Mouse (Mus musculus) kidney, adult 18-20 months (tissue): ENCODE results near the gene Sema6b.

Experiments
- DNase-seq: peaks from one replicate; pipeline ENCODE4 v3.0.0; 2021

The Sema6b gene

GRCm38 (mm10) chr17:56139858-56140595 is at the start of gene Sema6b:
Gene Sema6b, minus strand, starts transcription at chr17:56140343.
- DNase-seq = peak; percentile 43

GRCm38 (mm10) chr17:56185281-56186141 is 45.4 kb upstream of the Sema6b start:
- peak; percentile 64 for DNase-seq

GRCm38 (mm10) chr17:56183658-56184103 is 43.5 kb upstream of the Sema6b start, which contains the start of gene Mydgf:
Gene Mydgf, minus strand, starts transcription at chr17:56183920.
- DNase-seq = peak; percentile 95

GRCm38 (mm10) chr17:56182975-56183657 is 43.0 kb upstream of the Sema6b start:
- no peak for DNase-seq

- no peak for DNase-seq
These were observed 35.3 kb upstream of the Sema6b start for GRCm38 (mm10) chr17:56175416-56175815.

GRCm38 (mm10) chr17:56173401-56174046 is 33.4 kb upstream of the Sema6b start:
- DNase-seq = no peak

- DNase-seq = no peak
These were observed 31.7 kb upstream of the Sema6b start for GRCm38 (mm10) chr17:56171881-56172280.

GRCm38 (mm10) chr17:56171456-56171855 is 31.3 kb upstream of the Sema6b start:
- DNase-seq = no peak

GRCm38 (mm10) chr17:56170636-56171035 is 30.5 kb upstream of the Sema6b start:
- DNase-seq = no peak

GRCm38 (mm10) chr17:56169830-56170229 is 29.7 kb upstream of the Sema6b start:
- no peak for DNase-seq

GRCm38 (mm10) chr17:56165671-56166070 is 25.5 kb upstream of the Sema6b start:
- DNase-seq = no peak

GRCm38 (mm10) chr17:56164510-56164909 is 24.4 kb upstream of the Sema6b start:
- DNase-seq = no peak

- DNase-seq = no peak
These were observed 23.5 kb upstream of the Sema6b start for GRCm38 (mm10) chr17:56163523-56164102.

GRCm38 (mm10) chr17:56162231-56162774 is 22.2 kb upstream of the Sema6b start, which contains the start of gene Tnfaip8l1:
Gene Tnfaip8l1, plus strand, starts transcription at chr17:56162477.
- peak; percentile 93 for DNase-seq

- peak; percentile 77 for DNase-seq
These were observed 19.6 kb upstream of the Sema6b start for GRCm38 (mm10) chr17:56159729-56160128.

GRCm38 (mm10) chr17:56153643-56154042 is 13.5 kb upstream of the Sema6b start:
- DNase-seq = peak; percentile 47

- no peak for DNase-seq
These were observed 9.8 kb upstream of the Sema6b start for GRCm38 (mm10) chr17:56149897-56150296.

GRCm38 (mm10) chr17:56148790-56149618 is 8.9 kb upstream of the Sema6b start:
- DNase-seq = no peak

GRCm38 (mm10) chr17:56148280-56148679 is 8.1 kb upstream of the Sema6b start:
- DNase-seq = no peak

GRCm38 (mm10) chr17:56147420-56147819 is 7.3 kb upstream of the Sema6b start:
- DNase-seq = no peak

GRCm38 (mm10) chr17:56146131-56146530 is 6.0 kb upstream of the Sema6b start:
- DNase-seq = no peak
